Mouse (Mus musculus): ENCODE data around the gene Gm26938. TPM values are rescaled to one million over a fixed set of nuclear protein-coding genes. Genes with fewer than 3 reads are reported as not detected.

Gene Gm26938
- total RNA-seq, 2 experiments from 2014 or later: not detected

- TF ChIP-seq CTCF (IDR thresholded peaks at IDR 0.05): no peak
These were observed 27.9 kb downstream of the Gm26938 start for GRCm38 (mm10) chr5:139798168-139798900.

GRCm38 (mm10) chr5:139797473-139798167 is 28.6 kb downstream of the Gm26938 start:
- Histone ChIP-seq H3K4me3 (peak overlapping the region; percentile 75), H3K27ac (peak overlapping the region; percentile 100)
- intact Hi-C loops (cut with DNase I): no loop called here
- TF ChIP-seq CTCF (IDR thresholded peaks at IDR 0.05): no peak
- peak; percentile 86 for DNase-seq

More at GRCm38 (mm10) chr5:139798168-139798900, 27.9 kb downstream of the Gm26938 start:
- H3K4me3 ChIP-seq: peak overlapping the region; percentile 75
- intact Hi-C loops (cut with DNase I): no loop called here
- peak; percentile 21 for DNase-seq
- H3K27ac ChIP-seq: peak overlapping the region; percentile 100

GRCm38 (mm10) chr5:139796900-139797299 is 29.3 kb downstream of the Gm26938 start:
- DNase-seq: peak; percentile 95
- intact Hi-C loops (cut with DNase I): no loop called here
- H3K27ac ChIP-seq: peak overlapping the region; percentile 100

GRCm38 (mm10) chr5:139796001-139796620 is 30.1 kb downstream of the Gm26938 start:
- Histone ChIP-seq H3K27ac (peak overlapping the region; percentile 100), H3K4me3 (peak overlapping the region; percentile 75)
- intact Hi-C loops (cut with DNase I): no loop called here
- peak; percentile 41 for DNase-seq
- no peak for TF ChIP-seq CTCF (IDR thresholded peaks at IDR 0.05)

More at GRCm38 (mm10) chr5:139796900-139797299, 29.3 kb downstream of the Gm26938 start:
- H3K4me3 ChIP-seq: peak overlapping the region; percentile 75
- TF ChIP-seq CTCF (IDR thresholded peaks at IDR 0.05): no peak

- TF ChIP-seq CTCF (IDR thresholded peaks at IDR 0.05): no peak
- peak; percentile 84 for DNase-seq
- peak overlapping the region; percentile 100 for H3K27ac ChIP-seq
- intact Hi-C loops (cut with DNase I): no loop called here
- H3K4me3 ChIP-seq: peak overlapping the region; percentile 75
These were observed 31.3 kb downstream of the Gm26938 start for GRCm38 (mm10) chr5:139794938-139795337.

GRCm38 (mm10) chr5:139794137-139794536 is 32.1 kb downstream of the Gm26938 start:
- Histone ChIP-seq H3K27ac (peak overlapping the region; percentile 100), H3K4me3 (peak overlapping the region; percentile 91)
- no peak for TF ChIP-seq CTCF (IDR thresholded peaks at IDR 0.05)
- peak; percentile 18 for DNase-seq
- intact Hi-C loops (cut with DNase I): no loop called here

- intact Hi-C loops (cut with DNase I): no loop called here
- peak overlapping the region; percentile 91 for H3K4me3 ChIP-seq
- peak; percentile 64 for DNase-seq
These were observed 32.7 kb downstream of the Gm26938 start for GRCm38 (mm10) chr5:139793338-139794089.

GRCm38 (mm10) chr5:139792966-139793337 is 33.3 kb downstream of the Gm26938 start:
- Histone ChIP-seq H3K27ac (peak overlapping the region; percentile 100), H3K4me3 (peak overlapping the region; percentile 91)
- intact Hi-C loops (cut with DNase I): no loop called here
- no peak for TF ChIP-seq CTCF (IDR thresholded peaks at IDR 0.05)
- peak; percentile 61 for DNase-seq

More at GRCm38 (mm10) chr5:139793338-139794089, 32.7 kb downstream of the Gm26938 start:
- TF ChIP-seq CTCF (IDR thresholded peaks at IDR 0.05): no peak
- peak overlapping the region; percentile 100 for H3K27ac ChIP-seq

- H3K27ac ChIP-seq: peak overlapping the region; percentile 100
- intact Hi-C loops (cut with DNase I): no loop called here
- TF ChIP-seq CTCF (IDR thresholded peaks at IDR 0.05): no peak
- no peak for DNase-seq
- H3K4me3 ChIP-seq: peak overlapping the region; percentile 91
These were observed 33.9 kb downstream of the Gm26938 start for GRCm38 (mm10) chr5:139792159-139792775.

GRCm38 (mm10) chr5:139791227-139792158 is 34.7 kb downstream of the Gm26938 start, which contains the start of gene Mafk:
Gene Mafk (plus strand): TSS chr5:139791513.
- Histone ChIP-seq H3K27ac (peak within 1 kb of the TSS; percentile 100), H3K4me3 (peak within 1 kb of the TSS; percentile 91)
- intact Hi-C loops (cut with DNase I): no loop called here
- DNase-seq: peak; percentile 99
- TF ChIP-seq CTCF (IDR thresholded peaks at IDR 0.05): no peak

GRCm38 (mm10) chr5:139789466-139789865 is 36.7 kb downstream of the Gm26938 start:
- peak; percentile 21; the same call in 1 of the 2 replicates for TF ChIP-seq CTCF (IDR thresholded peaks at IDR 0.05)
- H3K27ac ChIP-seq: no peak overlapping the region
- intact Hi-C loops (cut with DNase I): no loop called here
- no peak for DNase-seq
- no peak overlapping the region for H3K4me3 ChIP-seq
